Mouse (Mus musculus) embryonic facial prominence, embryonic 14.5 days (tissue): ENCODE data around the gene Eif4b. TPM values are rescaled to one million over a fixed set of nuclear protein-coding genes. Genes with fewer than 3 reads are reported as not detected.
A peak's percentile ranks its signal among the peaks of the same experiment; 100 is the strongest.

Experiments
- ATAC-seq: fragments of 200-750 bp; cut with Nextera tagmentation; 2 replicates; pipeline ENCODE4 v1.8.0; 2017; ENCODE audit warnings: low read depth, moderate number of reproducible peaks, moderate TSS enrichment
- DNase-seq: peaks from one replicate; pipeline ENCODE4 v3.0.0-alpha.2; 2015; ENCODE audit warnings: low spot score
- H3K27ac ChIP-seq: fragments of 300-500 bp; sonication (generic); replicated peaks from 2 replicates; pipeline ENCODE4 v1.5.1; 2014; ENCODE audit warnings: low read depth, mild to moderate bottlenecking, low read length, moderate library complexity
- H3K27me3 ChIP-seq: fragments of 300-500 bp; sonication (generic); replicated peaks from 2 replicates; pipeline ENCODE4 v1.6.1; 2014; ENCODE audit warnings: low read length; ENCODE audit not compliant: control insufficient read depth, insufficient read depth
- H3K36me3 ChIP-seq: fragments of 300-500 bp; sonication (generic); 2 replicates; pipeline ENCODE4 v1.6.1; 2014; ENCODE audit warnings: low read length, mixed read lengths; ENCODE audit not compliant: control insufficient read depth, insufficient read depth
- H3K4me1 ChIP-seq: fragments of 300-500 bp; sonication (generic); 2 replicates; pipeline ENCODE4 v1.6.1; 2014; ENCODE audit warnings: antibody characterized with exemption, low read length; ENCODE audit not compliant: control insufficient read depth, insufficient read depth
- H3K4me2 ChIP-seq: fragments of 300-500 bp; sonication (generic); 2 replicates; pipeline ENCODE4 v1.6.1; 2014; ENCODE audit warnings: low read depth, mild to moderate bottlenecking, low read length, moderate library complexity, mixed read lengths
- H3K4me3 ChIP-seq: fragments of 300-500 bp; sonication (generic); 2 replicates; pipeline ENCODE4 v1.5.1; 2014; ENCODE audit warnings: low read depth, mild to moderate bottlenecking, low read length
- H3K9ac ChIP-seq: fragments of 300-500 bp; sonication (generic); 2 replicates; pipeline ENCODE4 v1.6.1; 2014; ENCODE audit warnings: low read depth, mild to moderate bottlenecking, low read length, moderate library complexity, mixed read lengths
- H3K9me3 ChIP-seq: fragments of 300-500 bp; sonication (generic); 2 replicates; pipeline ENCODE4 v1.6.1; 2016; ENCODE audit warnings: low read length; ENCODE audit not compliant: control insufficient read depth
- whole genome bisulfite sequencing: fragments of 180-500 bp; shearing (Covaris S2); extraction: QIAGEN DNeasy Blood & Tissue Kit; methylation state at CpG from one replicate; pipeline ENCODE4 v1.1.7; 2014; 5-methylcytosine and 5-hydroxymethylcytosine counted together
- polyA plus RNA-seq: library from polyadenylated mRNA; unstranded; fragments of >200 nt; fragmentation: Nextera tagmentation; extraction: Ambion mirVana; gene quantifications from 2 replicates; pipeline ENCODE4 v1.2.1, GENCODE M21; 2014

Gene Eif4b
- polyA plus RNA-seq, 1 experiment from 2014 or later = 123 TPM

DNA sequence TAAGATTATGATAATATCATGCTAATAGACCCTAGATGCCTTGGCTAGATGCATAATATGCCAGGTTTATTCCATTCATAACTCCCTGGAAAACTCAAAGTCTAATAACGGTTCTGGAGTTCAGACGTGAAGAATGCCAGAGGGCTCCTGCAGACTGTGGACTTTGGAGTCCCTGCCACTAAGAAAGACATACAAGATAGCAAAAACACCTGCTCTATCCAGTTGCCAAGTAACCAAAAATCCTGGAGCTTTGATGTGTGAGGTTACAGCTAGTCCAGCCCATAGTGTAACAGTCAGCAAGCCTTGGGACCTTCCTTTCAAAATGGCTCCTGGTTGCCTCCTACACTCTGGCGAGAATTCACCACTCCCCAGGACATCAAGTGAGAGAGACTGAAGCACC lies 28.8 kb upstream of the Eif4b start:
- DNase-seq (no peak), ATAC-seq (no peak)
- H3K27ac ChIP-seq = no peak overlapping the region
- H3K9me3 ChIP-seq = no peaks in the 10 kb centered on the region
- no peaks in the 10 kb centered on the region for H3K27me3 ChIP-seq
- H3K36me3 ChIP-seq = no peaks in the 10 kb centered on the region
- no peaks in the 10 kb centered on the region for H3K4me1 ChIP-seq
- H3K4me3 ChIP-seq = no peak overlapping the region
- 75% methylated on average over 3 of the region's 3 CpGs for WGBS
- H3K4me2 ChIP-seq = no peak overlapping the region
- H3K9ac ChIP-seq = no peak overlapping the region

DNA sequence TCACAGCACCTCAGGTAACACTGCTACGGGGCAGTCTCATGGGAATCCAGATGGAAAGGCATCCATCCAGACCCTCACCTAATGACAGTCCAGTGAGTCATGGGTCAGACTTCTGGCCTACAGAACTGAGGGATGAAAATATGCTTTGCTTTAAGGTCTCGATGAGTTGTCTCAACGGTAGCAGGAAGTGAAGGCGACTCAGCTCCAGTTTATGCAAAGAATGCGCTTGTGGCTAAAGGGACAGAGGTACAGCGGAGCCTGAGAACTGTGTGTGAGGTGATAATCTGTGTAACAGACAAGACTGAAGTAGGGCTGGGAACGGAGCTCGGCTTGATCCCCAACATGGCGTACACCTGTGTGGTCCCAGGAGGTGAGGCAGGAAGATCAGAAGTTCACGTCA lies 27.9 kb upstream of the Eif4b start:
- H3K4me2 ChIP-seq = no peak overlapping the region
- H3K9ac ChIP-seq = no peak overlapping the region
- no peaks in the 10 kb centered on the region for H3K36me3 ChIP-seq
- H3K27me3 ChIP-seq = no peaks in the 10 kb centered on the region
- DNase-seq (no peak), ATAC-seq (no peak)
- no peak overlapping the region for H3K27ac ChIP-seq
- WGBS = 81% methylated on average over 10 of the region's 10 CpGs
- no peak overlapping the region for H3K4me3 ChIP-seq
- H3K4me1 ChIP-seq = no peaks in the 10 kb centered on the region
- H3K9me3 ChIP-seq = no peaks in the 10 kb centered on the region

GRCm38 (mm10) chr15:102048006-102048405 lies 25.6 kb upstream of the Eif4b start:
- ATAC-seq = no peak
- Histone ChIP-seq H3K4me3 (no peak overlapping the region), H3K4me2 (no peak overlapping the region), H3K4me1 (no peaks in the 10 kb centered on the region), H3K36me3 (no peaks in the 10 kb centered on the region), H3K9ac (no peak overlapping the region), H3K9me3 (no peaks in the 10 kb centered on the region), H3K27me3 (no peaks in the 10 kb centered on the region), H3K27ac (no peak overlapping the region)
- no peak for DNase-seq
- 84% methylated on average over 6 of the region's 6 CpGs for WGBS

- Histone ChIP-seq H3K4me1 (no peaks in the 10 kb centered on the region), H3K9ac (no peak overlapping the region), H3K4me2 (no peak overlapping the region), H3K9me3 (no peaks in the 10 kb centered on the region), H3K36me3 (no peaks in the 10 kb centered on the region), H3K27me3 (no peaks in the 10 kb centered on the region), H3K27ac (no peak overlapping the region), H3K4me3 (no peak overlapping the region)
- DNase-seq = peak; percentile 50
- no peak for ATAC-seq
These were observed 23.7 kb upstream of the Eif4b start for GRCm38 (mm10) chr15:102049871-102050270.

DNA sequence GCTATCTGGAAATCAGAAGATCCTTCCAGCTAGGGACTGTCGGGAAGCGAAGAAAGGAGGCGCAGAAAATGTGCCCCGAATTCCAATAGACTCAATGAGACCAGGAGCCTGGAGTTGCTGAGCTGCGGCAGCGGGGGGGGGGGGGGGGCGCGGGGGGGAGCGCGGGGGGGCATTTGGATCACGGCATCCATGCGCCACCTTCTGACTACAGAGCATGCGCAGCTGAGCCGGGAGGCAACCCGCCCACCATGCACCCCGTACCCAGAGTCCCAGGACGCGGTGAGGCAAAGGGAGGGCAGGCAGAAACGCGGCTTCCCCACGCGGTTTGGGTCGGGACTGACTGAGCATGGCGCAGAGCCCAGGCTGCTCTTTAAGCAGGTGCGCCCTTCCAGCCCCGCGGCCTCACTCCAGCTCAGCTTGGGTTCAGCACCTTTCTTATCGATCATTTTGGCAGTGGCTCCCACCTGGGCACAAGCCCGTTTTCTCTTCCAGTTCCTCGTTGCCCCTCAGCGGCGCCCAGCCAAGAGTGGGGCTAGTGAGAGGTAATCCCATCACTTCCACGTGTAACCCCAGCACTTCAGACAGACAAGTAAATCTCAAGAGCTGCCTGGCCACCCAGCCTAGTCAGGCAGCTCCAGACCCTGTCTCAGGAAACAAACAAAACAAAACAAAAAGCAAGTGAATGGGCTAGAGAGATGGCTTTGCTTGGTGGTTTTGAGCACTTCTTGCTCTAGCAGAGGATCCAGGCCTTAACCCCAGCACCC lies 21.5 kb upstream of the Eif4b start:
- Histone ChIP-seq H3K9ac (peak overlapping the region; percentile 60), H3K4me1 (no peaks in the 10 kb centered on the region), H3K27ac (peak overlapping the region; percentile 54), H3K9me3 (no peaks in the 10 kb centered on the region), H3K4me2 (peak overlapping the region; percentile 62), H3K27me3 (no peaks in the 10 kb centered on the region), H3K36me3 (no peaks in the 10 kb centered on the region), H3K4me3 (peak overlapping the region; percentile 41)
- WGBS = 1% methylated on average over 24 of the region's 33 CpGs
- DNase-seq = peak; percentile 84
- ATAC-seq = peak; percentile 91

- H3K9me3 ChIP-seq = no peaks in the 10 kb centered on the region
- no peak overlapping the region for H3K4me2 ChIP-seq
- H3K36me3 ChIP-seq = no peaks in the 10 kb centered on the region
- ATAC-seq (no peak), DNase-seq (no peak)
- no peak overlapping the region for H3K27ac ChIP-seq
- no peaks in the 10 kb centered on the region for H3K4me1 ChIP-seq
- no peak overlapping the region for H3K4me3 ChIP-seq
- H3K27me3 ChIP-seq = no peaks in the 10 kb centered on the region
- WGBS = 90% methylated on average over 15 of the region's 15 CpGs
- H3K9ac ChIP-seq = no peak overlapping the region
These were observed 16.9 kb upstream of the Eif4b start for GRCm38 (mm10) chr15:102056495-102057174.

DNA sequence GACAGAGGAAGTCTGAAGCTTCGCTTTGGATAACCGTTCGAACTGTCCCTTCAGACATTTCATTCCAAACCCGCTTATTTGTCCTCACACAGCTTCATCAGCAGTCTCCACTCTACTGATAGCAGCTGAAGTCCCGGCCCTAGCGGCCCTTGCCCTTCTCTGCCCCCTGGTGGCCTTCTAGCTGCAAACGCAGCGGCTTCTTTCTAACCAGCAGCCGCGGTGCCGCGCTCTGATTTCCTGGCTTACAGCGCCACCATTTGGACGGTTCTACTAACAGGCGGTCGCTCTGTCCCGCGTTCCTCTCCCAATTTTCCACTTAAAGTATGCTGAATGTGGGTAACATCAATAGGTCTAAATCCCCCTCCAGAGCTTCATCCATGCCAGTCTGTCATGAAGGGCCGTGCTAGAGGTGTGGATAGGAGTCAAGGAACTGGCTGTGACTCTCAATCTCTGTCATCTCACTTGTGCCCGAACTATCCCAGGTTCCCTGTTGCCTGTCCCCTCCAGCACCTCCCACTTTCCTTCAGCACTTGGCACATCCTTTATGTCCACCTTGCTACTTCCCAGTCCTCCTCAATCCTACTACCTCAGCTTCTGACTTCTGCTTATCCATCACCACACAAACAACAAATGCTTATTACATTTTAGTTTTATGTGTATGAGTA lies 7.8 kb upstream of the Eif4b start:
- Histone ChIP-seq H3K27me3 (peaks cover 6% of the 10 kb centered on the region), H3K9ac (no peak overlapping the region), H3K27ac (no peak overlapping the region), H3K4me3 (no peak overlapping the region), H3K4me1 (peaks cover 10% of the 10 kb centered on the region), H3K36me3 (no peaks in the 10 kb centered on the region), H3K4me2 (no peak overlapping the region), H3K9me3 (no peaks in the 10 kb centered on the region)
- DNase-seq (peak; percentile 95), ATAC-seq (peak; percentile 90)
- 6% methylated on average over 20 of the region's 20 CpGs for WGBS

GRCm38 (mm10) chr15:102070476-102071467 lies 2.8 kb upstream of the Eif4b start:
- H3K4me2 ChIP-seq = no peak overlapping the region
- H3K4me1 ChIP-seq = peaks cover 13% of the 10 kb centered on the region
- H3K36me3 ChIP-seq = no peaks in the 10 kb centered on the region
- ATAC-seq = no peak
- H3K9me3 ChIP-seq = no peaks in the 10 kb centered on the region
- no peak overlapping the region for H3K4me3 ChIP-seq
- no peak overlapping the region for H3K27ac ChIP-seq
- WGBS = 69% methylated on average over 13 of the region's 13 CpGs
- H3K9ac ChIP-seq = no peak overlapping the region
- peaks cover 6% of the 10 kb centered on the region for H3K27me3 ChIP-seq
- no peak for DNase-seq
